Mouse (Mus musculus) CH12.LX (cell line): Measurements from ENCODE around the gene Adgrg5. TPM values are rescaled to one million over a fixed set of nuclear protein-coding genes. Genes with fewer than 3 reads are reported as not detected.

Experiments
- DNase-seq: peaks from one replicate; pipeline ENCODE4 v3.0.0-alpha.2; 2013; ENCODE audit errors: extremely low read depth
- H3K27ac ChIP-seq: 2 replicates; pipeline ENCODE4 v1.5.1; 2012; ENCODE audit warnings: low read depth, mild to moderate bottlenecking, control low read depth, moderate library complexity; ENCODE audit not compliant: insufficient read depth
- H3K27me3 ChIP-seq: replicated peaks from 2 replicates; pipeline ENCODE3; 2012; ENCODE audit warnings: inconsistent platforms
- H3K36me3 ChIP-seq, 2 experiments: replicated peaks in 1 of 2; 2 replicates each; pipeline versions ENCODE3 to v1.6.1; 2012; ENCODE audit warnings: inconsistent platforms in 1 of 2, low read length in 1 of 2, mild to moderate bottlenecking in 1 of 2, mixed read lengths in 1 of 2, moderate library complexity in 1 of 2; ENCODE audit not compliant: control insufficient read depth in 1 of 2, insufficient read depth in 1 of 2
- H3K4me1 ChIP-seq, 2 experiments: 2 replicates each; pipeline ENCODE4 v1.6.1; 2012; ENCODE audit warnings: inconsistent platforms in 1 of 2, moderate library complexity in 1 of 2; ENCODE audit not compliant: insufficient read depth in 2 of 2, control insufficient read depth in 1 of 2
- H3K4me2 ChIP-seq: 2 replicates; pipeline ENCODE4 v1.6.1; 2012; ENCODE audit warnings: low read depth, mild to moderate bottlenecking, control low read depth; ENCODE audit not compliant: poor library complexity, insufficient read depth, severe bottlenecking
- H3K4me3 ChIP-seq, 3 experiments: fragments of 150-350 bp in 1 of 3; sonication (generic) in 1 of 3; replicated peaks in 1 of 3; 2 replicates each; pipeline versions ENCODE3 to v1.5.1; 2011 to 2012; ENCODE audit warnings: low read depth in 2 of 3, low read length in 2 of 3, mild to moderate bottlenecking in 2 of 3, moderate library complexity in 2 of 3, control low read depth in 1 of 3, improper control_type of control experiment in 1 of 3, inconsistent platforms in 1 of 3, mixed read lengths in 1 of 3; ENCODE audit not compliant: poor library complexity in 1 of 3
- H3K79me2 ChIP-seq: replicated peaks from 2 replicates; pipeline ENCODE4 v1.6.1; 2012; ENCODE audit warnings: mild to moderate bottlenecking, moderate library complexity; ENCODE audit not compliant: control insufficient read depth, poor library complexity, insufficient read depth, severe bottlenecking; ENCODE audit errors: extremely low read depth
- H3K9ac ChIP-seq: 2 replicates; pipeline ENCODE4 v1.6.1; 2012; ENCODE audit warnings: low read depth, mild to moderate bottlenecking, control low read depth, moderate library complexity; ENCODE audit not compliant: insufficient read depth
- H3K9me3 ChIP-seq: replicated peaks from 2 replicates; pipeline ENCODE3; 2012; ENCODE audit warnings: low read length, inconsistent platforms, mixed read lengths
- BHLHE40 ChIP-seq: IDR thresholded peaks from 2 replicates; pipeline ENCODE4 v1.6.1; 2011; ENCODE audit warnings: mild to moderate bottlenecking, low read depth, low read length, improper control_type of control experiment
- CHD1 ChIP-seq: IDR thresholded peaks from 2 replicates; pipeline ENCODE4 v1.6.1; 2012; ENCODE audit warnings: low read depth, low read length, improper control_type of control experiment, inconsistent platforms
- CHD2 ChIP-seq: IDR thresholded peaks from 2 replicates; pipeline ENCODE4 v1.6.1; 2011; ENCODE audit warnings: low read length, improper control_type of control experiment
- CTCF ChIP-seq, 2 experiments: IDR thresholded peaks in 1 of 2; conservative IDR thresholded peaks in 1 of 2; 2 replicates each; pipeline ENCODE4 v1.5.1; 2011 to 2012; ENCODE audit warnings: low read depth in 2 of 2, low read length in 2 of 2, improper control_type of control experiment in 1 of 2, inconsistent platforms in 1 of 2, mild to moderate bottlenecking in 1 of 2, moderate library complexity in 1 of 2
- E2F4 ChIP-seq: IDR thresholded peaks from 2 replicates; pipeline ENCODE4 v1.6.1; 2011; ENCODE audit warnings: low read depth, low read length, improper control_type of control experiment; ENCODE audit not compliant: insufficient replicate concordance
- ELF1 ChIP-seq: IDR thresholded peaks from 2 replicates; pipeline ENCODE4 v1.6.1; 2014; ENCODE audit warnings: low read depth, mild to moderate bottlenecking, inconsistent platforms, low read length, improper control_type of control experiment
- EP300 ChIP-seq: IDR thresholded peaks from 2 replicates; pipeline ENCODE4 v1.6.1; 2011; ENCODE audit warnings: low read length, improper control_type of control experiment
- GABPA ChIP-seq: IDR thresholded peaks from 2 replicates; pipeline ENCODE4 v1.6.1; 2012; ENCODE audit warnings: low read depth, low read length, improper control_type of control experiment, inconsistent platforms; ENCODE audit not compliant: insufficient replicate concordance
- IRF4 ChIP-seq: IDR thresholded peaks from 2 replicates; pipeline ENCODE4 v1.6.1; 2014; ENCODE audit warnings: low read depth, mild to moderate bottlenecking, inconsistent platforms, low read length, improper control_type of control experiment
- JUN ChIP-seq: IDR thresholded peaks from 2 replicates; pipeline ENCODE4 v1.6.1; 2011; ENCODE audit warnings: low read depth, mild to moderate bottlenecking, low read length, improper control_type of control experiment, moderate library complexity; ENCODE audit not compliant: insufficient read depth
- JUND ChIP-seq: conservative IDR thresholded peaks from 2 replicates; pipeline ENCODE4 v1.6.1; 2011; ENCODE audit warnings: low read depth, low read length, improper control_type of control experiment
- KAT2A ChIP-seq: IDR thresholded peaks from 2 replicates; pipeline ENCODE4 v1.6.1; 2012; ENCODE audit warnings: low read length, improper control_type of control experiment, inconsistent platforms; ENCODE audit not compliant: insufficient replicate concordance
- MAFK ChIP-seq: IDR thresholded peaks from 2 replicates; pipeline ENCODE4 v1.6.1; 2011; ENCODE audit warnings: low read length, improper control_type of control experiment; ENCODE audit not compliant: insufficient replicate concordance
- MAX ChIP-seq: IDR thresholded peaks from 2 replicates; pipeline ENCODE4 v1.6.1; 2011; ENCODE audit warnings: low read length, improper control_type of control experiment
- MAZ ChIP-seq: IDR thresholded peaks from 2 replicates; pipeline ENCODE4 v1.6.1; 2012; ENCODE audit warnings: low read depth, mild to moderate bottlenecking, inconsistent platforms, low read length, improper control_type of control experiment, moderate library complexity
- MEF2A ChIP-seq: IDR thresholded peaks from 2 replicates; pipeline ENCODE4 v1.6.1; 2014; ENCODE audit warnings: low read depth, mild to moderate bottlenecking, inconsistent platforms, low read length, improper control_type of control experiment, borderline replicate concordance
- MXI1 ChIP-seq: IDR thresholded peaks from 2 replicates; pipeline ENCODE4 v1.6.1; 2011; ENCODE audit warnings: mild to moderate bottlenecking, low read depth, low read length, improper control_type of control experiment
- MYC ChIP-seq: IDR thresholded peaks from 2 replicates; pipeline ENCODE4 v1.6.1; 2011; ENCODE audit warnings: low read depth, mild to moderate bottlenecking, improper control_type of control experiment, low read length
- NELFE ChIP-seq: IDR thresholded peaks from 2 replicates; pipeline ENCODE4 v1.6.1; 2011; ENCODE audit warnings: low read depth, low read length, improper control_type of control experiment
- PAX5 ChIP-seq: IDR thresholded peaks from 2 replicates; pipeline ENCODE4 v1.6.1; 2012; ENCODE audit warnings: low read length, inconsistent platforms, mixed read lengths
- POLR2A ChIP-seq: IDR thresholded peaks from 2 replicates; pipeline ENCODE4 v1.6.1; 2011; ENCODE audit warnings: low read depth, mild to moderate bottlenecking, improper control_type of control experiment, low read length
- POLR2AphosphoS2 ChIP-seq: IDR thresholded peaks from 2 replicates; pipeline ENCODE4 v1.6.1; 2011; ENCODE audit warnings: low read depth, low read length, improper control_type of control experiment
- RAD21 ChIP-seq: IDR thresholded peaks from 2 replicates; pipeline ENCODE4 v1.6.1; 2011; ENCODE audit warnings: low read depth, mild to moderate bottlenecking, low read length, improper control_type of control experiment, moderate library complexity
- SIN3A ChIP-seq: IDR thresholded peaks from 2 replicates; pipeline ENCODE4 v1.6.1; 2012; ENCODE audit warnings: low read length, improper control_type of control experiment, inconsistent platforms
- SMC3 ChIP-seq: IDR thresholded peaks from 2 replicates; pipeline ENCODE4 v1.6.1; 2011; ENCODE audit warnings: low read depth, low read length, improper control_type of control experiment
- TBP ChIP-seq: conservative IDR thresholded peaks from 2 replicates; pipeline ENCODE4 v1.6.1; 2011; ENCODE audit warnings: low read depth, low read length, improper control_type of control experiment
- TCF12 ChIP-seq: IDR thresholded peaks from 2 replicates; pipeline ENCODE4 v1.6.1; 2014; ENCODE audit warnings: low read depth, mild to moderate bottlenecking, inconsistent platforms, low read length, improper control_type of control experiment
- UBTF ChIP-seq: IDR thresholded peaks from 2 replicates; pipeline ENCODE4 v1.6.1; 2012; ENCODE audit warnings: low read depth, mild to moderate bottlenecking, inconsistent platforms, low read length, improper control_type of control experiment, moderate library complexity
- USF1 ChIP-seq: IDR thresholded peaks from 2 replicates; pipeline ENCODE4 v1.6.1; 2014; ENCODE audit warnings: low read depth, mild to moderate bottlenecking, inconsistent platforms, low read length, improper control_type of control experiment
- USF2 ChIP-seq: conservative IDR thresholded peaks from 2 replicates; pipeline ENCODE4 v1.6.1; 2011; ENCODE audit warnings: low read depth, low read length, improper control_type of control experiment
- ZC3H11A ChIP-seq: IDR thresholded peaks from 2 replicates; pipeline ENCODE4 v1.6.1; 2012; ENCODE audit warnings: low read depth, mild to moderate bottlenecking, inconsistent platforms, low read length, improper control_type of control experiment
- ZKSCAN1 ChIP-seq: IDR thresholded peaks from 2 replicates; pipeline ENCODE4 v1.6.1; 2012; ENCODE audit warnings: low read depth, inconsistent platforms, low read length, improper control_type of control experiment, borderline replicate concordance
- ZNF384 ChIP-seq: IDR thresholded peaks from 2 replicates; pipeline ENCODE4 v1.6.1; 2012; ENCODE audit warnings: low read depth, low read length, improper control_type of control experiment, inconsistent platforms
- dilution Hi-C: fragments of 300-500 bp; cut with MboI; formaldehyde crosslinking; loops from 2 replicates; pipeline ENCODE4 v1.14.3; 2020; ENCODE audit warnings: low sequenced_read_pairs; ENCODE audit not compliant: extremely low pct_unique_long_range_greater_than_20kb, extremely low pct_ligation_motif_present
- in situ Hi-C: fragments of 300-500 bp; cut with MboI; formaldehyde crosslinking; loops from 3 replicates; pipeline ENCODE4 v1.14.3; 2019; ENCODE audit warnings: low sequenced_read_pairs, low pct_ligation_motif_present, low pct_unique_long_range_greater_than_20kb, mixed read lengths
- polyA plus RNA-seq: library from polyadenylated mRNA; unstranded; fragments of >175 nt; gene quantifications from 2 replicates; pipeline ENCODE4 v1.2.1, GENCODE M21; 2012; ENCODE audit warnings: low read depth; ENCODE audit not compliant: insufficient read length
- total RNA-seq, 2 experiments: library from RNA; depleted of rRNA; stranded (reverse); fragments of 300-350 nt in 1 of 2; fragments of >200 nt in 1 of 2; gene quantifications; 2 replicates each; pipeline ENCODE4 v1.2.3; 2012 to 2014

The Adgrg5 gene
- total and polyA plus RNA-seq, 3 experiments = 0.81 to 10.0 (median 6.9) TPM

DNA sequence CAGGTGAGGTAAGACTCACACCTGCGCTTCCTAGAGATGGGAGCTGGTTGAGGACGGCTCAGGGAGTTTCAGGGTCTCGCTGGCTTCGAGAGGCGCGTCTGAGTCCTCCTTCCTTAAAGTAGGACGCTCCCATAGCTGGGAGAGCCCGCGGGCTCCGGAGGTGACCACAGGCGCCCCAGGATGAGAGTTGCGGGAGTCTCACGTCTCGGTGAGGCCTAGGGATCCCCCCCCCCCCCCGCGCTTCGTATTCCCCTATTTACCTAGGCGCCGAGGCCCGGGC lies 47.7 kb upstream of the Adgrg5 start:
- DNase-seq = no peak
- in situ Hi-C loops (no loop called here), dilution Hi-C loops (no loop called here)
- Histone ChIP-seq H3K27me3 (peaks cover 17% of the 10 kb centered on the region), H3K36me3 (no peaks in the 10 kb centered on the region), H3K4me1 (peaks cover 8 to 36% of the 10 kb centered on the region in 2 experiments; a peak in 2 of 4 replicates), H3K4me3 (peak overlapping the region; percentile 29 to 55 (median 53)), H3K79me2 (no peaks in the 10 kb centered on the region), H3K27ac (no peak overlapping the region), H3K4me2 (peak overlapping the region; percentile 89), H3K9me3 (no peaks in the 10 kb centered on the region), H3K9ac (peak overlapping the region; percentile 50)
- TF ChIP-seq KAT2A (no peak), ZNF384 (no peak), E2F4 (no peak)

DNA sequence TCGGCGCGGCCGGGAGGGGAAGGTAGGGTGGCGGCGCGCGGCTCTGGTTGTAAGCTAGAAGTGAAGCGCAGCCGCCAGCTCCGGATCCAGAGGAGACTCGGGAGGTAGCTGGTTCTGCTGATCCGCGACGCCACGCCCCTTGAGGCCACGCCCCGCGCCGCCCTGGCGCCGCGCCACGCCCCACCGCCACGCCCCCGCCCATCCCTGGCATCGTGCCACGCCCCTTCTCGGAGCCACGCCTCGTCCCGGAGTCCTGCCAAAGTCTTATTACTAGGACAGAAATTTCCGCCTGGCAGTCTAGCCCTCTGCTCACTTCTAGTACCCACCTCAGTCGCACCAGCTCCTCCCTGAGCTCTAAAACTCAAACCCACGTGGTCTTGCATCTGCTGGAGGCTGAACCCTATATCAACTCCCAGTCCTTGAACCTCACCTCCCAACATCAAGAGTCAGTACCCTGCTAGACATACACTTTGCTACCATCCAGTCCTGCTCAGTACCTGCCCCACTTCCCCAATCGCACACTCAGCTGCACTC lies 47.2 kb upstream of the Adgrg5 start, which contains the start of gene Dok4:
Gene Dok4 (minus strand): TSS at position 134 of the 534 bp plus-strand sequence.
- Histone ChIP-seq H3K27me3 (peaks cover 17% of the 10 kb centered on the region), H3K79me2 (no peaks in the 10 kb centered on the region), H3K36me3 (no peaks in the 10 kb centered on the region), H3K4me3 (peak within 1 kb of the TSS; percentile 29 to 55 (median 53)), H3K27ac (no peak within 1 kb of the TSS), H3K4me1 (peaks cover 8 to 36% of the 10 kb centered on the region in 2 experiments; a peak in 2 of 4 replicates), H3K9me3 (no peaks in the 10 kb centered on the region), H3K4me2 (peak within 1 kb of the TSS; percentile 89), H3K9ac (peak within 1 kb of the TSS; percentile 50)
- in situ Hi-C loops (no loop called here), dilution Hi-C loops (no loop called here)
- peak; percentile 78 for DNase-seq
- TF ChIP-seq SMC3 (no peak), MEF2A (no peak), POLR2AphosphoS2 (no peak), JUN (no peak), MXI1 (peak; percentile 81; the same call in 1 of the 2 replicates), KAT2A (no peak), NELFE (no peak), CHD2 (no peak), BHLHE40 (no peak), USF2 (no peak), ZC3H11A (no peak), MYC (peak; percentile 67), ELF1 (no peak), USF1 (no peak), GABPA (no peak), TCF12 (no peak; the same call in 1 of the 2 replicates), CHD1 (no peak), PAX5 (no peak), RAD21 (no peak), EP300 (no peak), ZNF384 (no peak), CTCF (conservative IDR thresholded peaks at IDR 0.05 in 1 of 2, IDR thresholded peaks at IDR 0.05 in 1 of 2; ENCODE audit: low read depth in 2 of 2, low read length in 2 of 2) (no peak), MAZ (no peak), UBTF (no peak), SIN3A (no peak), MAX (peak; percentile 84; the same call in 1 of the 2 replicates), IRF4 (no peak), TBP (peak; percentile 36; the same call in 1 of the 2 replicates), JUND (no peak), MAFK (no peak), E2F4 (no peak), POLR2A (peak; percentile 16; the same call in 1 of the 2 replicates), ZKSCAN1 (no peak)
